Mouse (Mus musculus) heart, embryonic 14.5 days (tissue): ENCODE data around the gene Rgs10. TPM values are rescaled to one million over a fixed set of nuclear protein-coding genes. Genes with fewer than 3 reads are reported as not detected.
A peak's percentile ranks its signal among the peaks of the same experiment; 100 is the strongest.

Source experiments
- ATAC-seq: fragments of 200-750 bp; cut with Nextera tagmentation; 2 replicates; pipeline ENCODE4 v1.8.0; 2017; ENCODE audit warnings: low read depth, moderate TSS enrichment; ENCODE audit not compliant: insufficient number of reproducible peaks, insufficient read depth, low FRiP score
- H3K27ac ChIP-seq, 2 experiments: fragments of 200-500 bp in 1 of 2; fragments of 300-500 bp in 1 of 2; sonication (generic) in 1 of 2; replicated peaks in 1 of 2; 2 replicates each; pipeline ENCODE4 v1.5.1; 2012 to 2014; ENCODE audit warnings: low read depth in 2 of 2, low read length in 2 of 2, control low read depth in 1 of 2, mild to moderate bottlenecking in 1 of 2, mixed read lengths in 1 of 2; ENCODE audit not compliant: control insufficient read depth in 1 of 2, insufficient read depth in 1 of 2
- H3K27me3 ChIP-seq: fragments of 300-500 bp; sonication (generic); 2 replicates; pipeline ENCODE4 v1.6.1; 2014; ENCODE audit warnings: mild to moderate bottlenecking, low read length, control low read depth; ENCODE audit not compliant: control insufficient read depth, insufficient read depth
- H3K36me3 ChIP-seq: fragments of 300-500 bp; sonication (generic); 2 replicates; pipeline ENCODE4 v1.6.1; 2014; ENCODE audit warnings: mild to moderate bottlenecking, control low read depth, low read length, mixed read lengths; ENCODE audit not compliant: control insufficient read depth, insufficient read depth
- H3K4me1 ChIP-seq, 2 experiments: fragments of 200-500 bp in 1 of 2; fragments of 300-500 bp in 1 of 2; sonication (generic) in 1 of 2; 2 replicates each; pipeline ENCODE4 v1.6.1; 2012 to 2014; ENCODE audit warnings: low read length in 2 of 2, control low read depth in 1 of 2, mixed read lengths in 1 of 2; ENCODE audit not compliant: control insufficient read depth in 2 of 2, insufficient read depth in 2 of 2
- H3K4me2 ChIP-seq: fragments of 300-500 bp; sonication (generic); 2 replicates; pipeline ENCODE4 v1.6.1; 2014; ENCODE audit warnings: mild to moderate bottlenecking, low read length
- H3K4me3 ChIP-seq, 2 experiments: fragments of 200-500 bp in 1 of 2; fragments of 300-500 bp in 1 of 2; sonication (generic) in 1 of 2; 2 replicates each; pipeline ENCODE4 v1.5.1; 2012 to 2014; ENCODE audit warnings: low read length in 2 of 2, mild to moderate bottlenecking in 2 of 2, control low read depth in 1 of 2, low read depth in 1 of 2, moderate library complexity in 1 of 2; ENCODE audit not compliant: control insufficient read depth in 1 of 2, insufficient read depth in 1 of 2
- H3K9ac ChIP-seq: fragments of 300-500 bp; sonication (generic); 2 replicates; pipeline ENCODE4 v1.6.1; 2014; ENCODE audit warnings: mild to moderate bottlenecking, low read length
- H3K9me3 ChIP-seq: fragments of 300-500 bp; sonication (generic); 2 replicates; pipeline ENCODE4 v1.6.1; 2016; ENCODE audit warnings: low read length, control low read depth; ENCODE audit not compliant: control insufficient read depth
- WGBS: fragments of 180-500 bp; shearing (Covaris S2); extraction: QIAGEN DNeasy Blood & Tissue Kit; methylation state at CpG from one replicate; pipeline ENCODE4 v1.1.7; 2014; 5-methylcytosine and 5-hydroxymethylcytosine counted together
- polyA plus RNA-seq: library from polyadenylated mRNA; unstranded; fragments of >200 nt; fragmentation: Nextera tagmentation; extraction: Ambion mirVana; gene quantifications from 2 replicates; pipeline ENCODE4 v1.2.1, GENCODE M21; 2014

Rgs10 gene
- polyA plus RNA-seq, 1 experiment from 2014 or later, result 14.1 TPM

GRCm38 (mm10) chr7:128350316-128350715 lies 68.2 kb downstream of the Rgs10 start:
- H3K9me3 ChIP-seq, result no peaks in the 10 kb centered on the region
- H3K9ac ChIP-seq, result no peak overlapping the region
- H3K36me3 ChIP-seq, result no peaks in the 10 kb centered on the region
- H3K4me1 ChIP-seq, result peaks cover 2 to 4% of the 10 kb centered on the region in 2 experiments; a peak in 2 of 4 replicates
- no peak overlapping the region for H3K4me3 ChIP-seq
- no peak for ATAC-seq
- no peaks in the 10 kb centered on the region for H3K27me3 ChIP-seq
- WGBS, result 61% methylated on average over 7 of the region's 7 CpGs
- H3K4me2 ChIP-seq, result no peak overlapping the region
- no peak overlapping the region for H3K27ac ChIP-seq

GRCm38 (mm10) chr7:128349751-128350150 lies 68.8 kb downstream of the Rgs10 start:
- H3K27me3 ChIP-seq, result no peaks in the 10 kb centered on the region
- no peak overlapping the region for H3K4me2 ChIP-seq
- H3K9ac ChIP-seq, result no peak overlapping the region
- peaks cover 2 to 4% of the 10 kb centered on the region in 2 experiments; a peak in 2 of 4 replicates for H3K4me1 ChIP-seq
- no peaks in the 10 kb centered on the region for H3K36me3 ChIP-seq
- WGBS, result 73% methylated on average over 4 of the region's 4 CpGs
- H3K4me3 ChIP-seq, result no peak overlapping the region
- H3K27ac ChIP-seq, result no peak overlapping the region
- ATAC-seq, result no peak
- H3K9me3 ChIP-seq, result no peaks in the 10 kb centered on the region

- no peak overlapping the region for H3K4me2 ChIP-seq
- H3K4me1 ChIP-seq, result peaks cover 2 to 4% of the 10 kb centered on the region in 2 experiments; a peak in 2 of 4 replicates
- H3K4me3 ChIP-seq, result no peak overlapping the region
- 20% methylated on average over 1 of the region's 1 CpGs for WGBS
- H3K27ac ChIP-seq, result no peak overlapping the region
- no peaks in the 10 kb centered on the region for H3K36me3 ChIP-seq
- no peak overlapping the region for H3K9ac ChIP-seq
- no peaks in the 10 kb centered on the region for H3K9me3 ChIP-seq
- H3K27me3 ChIP-seq, result no peaks in the 10 kb centered on the region
- no peak for ATAC-seq
Measured at GRCm38 (mm10) chr7:128348608-128349007, 70.0 kb downstream of the Rgs10 start.

- Histone ChIP-seq H3K4me3 (no peak overlapping the region), H3K36me3 (no peaks in the 10 kb centered on the region), H3K9ac (no peak overlapping the region), H3K4me1 (peaks cover 2 to 4% of the 10 kb centered on the region in 2 experiments; a peak in 2 of 4 replicates), H3K9me3 (no peaks in the 10 kb centered on the region), H3K27me3 (no peaks in the 10 kb centered on the region), H3K4me2 (no peak overlapping the region), H3K27ac (no peak overlapping the region)
- no peak for ATAC-seq
- WGBS, result 52% methylated on average over 8 of the region's 8 CpGs
Measured at GRCm38 (mm10) chr7:128346991-128347390, 71.6 kb downstream of the Rgs10 start.

- Histone ChIP-seq H3K36me3 (no peaks in the 10 kb centered on the region), H3K9me3 (no peaks in the 10 kb centered on the region), H3K4me3 (no peak overlapping the region), H3K27me3 (no peaks in the 10 kb centered on the region), H3K27ac (no peak overlapping the region), H3K4me1 (peaks cover 2 to 4% of the 10 kb centered on the region in 2 experiments; a peak in 2 of 4 replicates), H3K9ac (no peak overlapping the region), H3K4me2 (no peak overlapping the region)
- 48% methylated on average over 2 of the region's 2 CpGs for WGBS
- ATAC-seq, result no peak
Measured at GRCm38 (mm10) chr7:128346522-128346921, 72.0 kb downstream of the Rgs10 start.

GRCm38 (mm10) chr7:128345691-128346090 lies 72.9 kb downstream of the Rgs10 start:
- no peak for ATAC-seq
- H3K27ac ChIP-seq, result no peak overlapping the region
- H3K9me3 ChIP-seq, result no peaks in the 10 kb centered on the region
- 76% methylated on average over 6 of the region's 6 CpGs for WGBS
- H3K9ac ChIP-seq, result no peak overlapping the region
- no peaks in the 10 kb centered on the region for H3K36me3 ChIP-seq
- H3K4me2 ChIP-seq, result no peak overlapping the region
- no peak overlapping the region for H3K4me3 ChIP-seq
- H3K4me1 ChIP-seq, result peaks cover 2 to 4% of the 10 kb centered on the region in 2 experiments; a peak in 2 of 4 replicates
- H3K27me3 ChIP-seq, result no peaks in the 10 kb centered on the region

- H3K4me3 ChIP-seq, result no peak overlapping the region
- no peak overlapping the region for H3K4me2 ChIP-seq
- 0 out of 2 replicates have a peak, but pooled peaks have one; percentile 9 for ATAC-seq
- 48% methylated on average over 6 of the region's 6 CpGs for WGBS
- H3K4me1 ChIP-seq, result peaks cover 2 to 4% of the 10 kb centered on the region in 2 experiments; a peak in 2 of 4 replicates
- no peak overlapping the region for H3K9ac ChIP-seq
- no peak overlapping the region for H3K27ac ChIP-seq
- no peaks in the 10 kb centered on the region for H3K9me3 ChIP-seq
- no peaks in the 10 kb centered on the region for H3K36me3 ChIP-seq
- H3K27me3 ChIP-seq, result no peaks in the 10 kb centered on the region
Measured at GRCm38 (mm10) chr7:128344928-128345653, 73.5 kb downstream of the Rgs10 start.
